Mouse (Mus musculus) heart, embryonic 13.5 days (tissue): Measurements from ENCODE around the gene Defb36. TPM values are rescaled to one million over a fixed set of nuclear protein-coding genes. Genes with fewer than 3 reads are reported as not detected.

Source experiments
- ATAC-seq: fragments of 200-750 bp; cut with Nextera tagmentation; 2 replicates; pipeline ENCODE4 v1.8.0; 2017; ENCODE audit warnings: moderate TSS enrichment; ENCODE audit not compliant: insufficient number of reproducible peaks, low FRiP score, low TSS enrichment; ENCODE audit errors: extremely low read depth
- H3K27ac ChIP-seq: fragments of 300-500 bp; sonication (generic); replicated peaks from 2 replicates; pipeline ENCODE4 v1.5.1; 2015; ENCODE audit warnings: moderate library complexity, mild to moderate bottlenecking, inconsistent platforms
- H3K27me3 ChIP-seq: fragments of 300-500 bp; sonication (generic); replicated peaks from 2 replicates; pipeline ENCODE4 v1.6.1; 2015; ENCODE audit warnings: mild to moderate bottlenecking, inconsistent platforms
- H3K36me3 ChIP-seq: fragments of 300-500 bp; sonication (generic); 2 replicates; pipeline ENCODE4 v1.6.1; 2015; ENCODE audit warnings: mild to moderate bottlenecking, inconsistent platforms
- H3K4me1 ChIP-seq: fragments of 300-500 bp; sonication (generic); 2 replicates; pipeline ENCODE4 v1.6.1; 2015; ENCODE audit warnings: inconsistent platforms
- H3K4me2 ChIP-seq: fragments of 300-500 bp; sonication (generic); 2 replicates; pipeline ENCODE4 v1.6.1; 2015; ENCODE audit warnings: inconsistent platforms, mild to moderate bottlenecking, moderate library complexity
- H3K4me3 ChIP-seq: fragments of 300-500 bp; sonication (generic); 2 replicates; pipeline ENCODE4 v1.5.1; 2015; ENCODE audit warnings: moderate library complexity, mild to moderate bottlenecking, inconsistent platforms
- H3K9ac ChIP-seq: fragments of 300-500 bp; sonication (generic); 2 replicates; pipeline ENCODE4 v1.6.1; 2015; ENCODE audit warnings: inconsistent platforms, mild to moderate bottlenecking, moderate library complexity
- H3K9me3 ChIP-seq: fragments of 300-500 bp; sonication (generic); 2 replicates; pipeline ENCODE4 v1.6.1; 2016; ENCODE audit warnings: inconsistent platforms
- WGBS: fragments of 180-500 bp; shearing (Covaris S2); methylation state at CpG from one replicate; pipeline ENCODE4 v1.1.7; 2015; ENCODE audit warnings: mixed read lengths; 5-methylcytosine and 5-hydroxymethylcytosine counted together
- polyA plus RNA-seq: library from polyadenylated mRNA; unstranded; fragments of >200 nt; fragmentation: Nextera tagmentation; extraction: Ambion mirVana; gene quantifications from 2 replicates; pipeline ENCODE4 v1.2.1, GENCODE M21; 2015

Defb36 gene
- polyA plus RNA-seq: not detected in 2 replicates

GRCm38 (mm10) chr2:152604057-152604456 is at the start of gene Defb36:
Gene Defb36, plus strand, starts transcription at chr2:152604327.
- ATAC-seq: no peak
- H3K27ac ChIP-seq: no peak within 1 kb of the TSS
- no peaks in the 10 kb centered on the region for H3K4me1 ChIP-seq
- WGBS: 77% methylated on average over 15 of the region's 15 CpGs
- no peak within 1 kb of the TSS for H3K4me2 ChIP-seq
- no peaks in the 10 kb centered on the region for H3K9me3 ChIP-seq
- no peaks in the 10 kb centered on the region for H3K36me3 ChIP-seq
- H3K4me3 ChIP-seq: no peak within 1 kb of the TSS
- H3K9ac ChIP-seq: no peak within 1 kb of the TSS
- no peaks in the 10 kb centered on the region for H3K27me3 ChIP-seq

DNA sequence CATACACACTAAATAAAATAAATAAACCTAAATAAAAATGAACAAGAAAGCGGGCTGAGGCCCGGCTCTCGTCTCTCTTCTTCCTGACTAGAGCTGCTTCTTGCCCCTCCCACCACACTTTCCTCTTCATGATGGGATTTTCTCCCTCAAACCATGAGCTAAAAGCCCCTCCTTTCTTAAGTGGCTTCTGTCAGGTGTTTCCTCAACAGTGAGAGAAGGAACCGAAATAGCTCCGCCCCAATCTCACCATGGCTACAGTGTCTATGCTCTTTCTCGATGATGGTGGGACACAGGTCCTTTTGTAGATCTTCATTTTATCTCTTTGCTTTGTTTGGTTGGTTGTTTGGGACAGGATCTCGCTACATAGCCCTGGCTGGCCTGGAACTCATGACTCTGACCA is 47.5 kb upstream of the Defb36 start:
- Histone ChIP-seq H3K36me3 (no peaks in the 10 kb centered on the region), H3K27ac (no peak overlapping the region), H3K4me2 (no peak overlapping the region), H3K4me3 (no peak overlapping the region), H3K9me3 (no peaks in the 10 kb centered on the region), H3K9ac (no peak overlapping the region), H3K27me3 (peaks cover 8% of the 10 kb centered on the region; the same call in 1 of the 2 replicates), H3K4me1 (0 out of 2 replicates have a peak, but pooled peaks cover 3% of the 10 kb centered on the region)
- WGBS: 81% methylated on average over 7 of the region's 7 CpGs
- ATAC-seq: no peak

DNA sequence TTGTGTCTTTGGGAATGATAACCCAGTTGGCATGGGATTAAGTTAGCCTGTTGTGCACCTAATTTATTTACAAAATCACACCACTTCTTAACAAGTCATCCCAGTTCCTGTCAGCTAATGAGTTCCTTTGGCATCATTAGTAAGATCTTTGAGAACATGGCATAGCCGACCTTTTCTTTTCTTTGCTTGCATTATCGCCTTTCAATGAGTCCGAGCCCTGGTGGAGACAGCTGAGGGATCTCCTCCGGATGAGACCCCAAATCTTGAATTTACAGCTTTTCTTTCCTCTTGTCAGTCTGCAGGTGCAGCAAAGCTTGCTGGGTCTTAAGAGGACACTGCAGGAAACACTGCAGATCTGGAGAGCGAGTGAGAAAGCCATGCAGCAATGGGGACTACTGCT is 35.1 kb upstream of the Defb36 start, which contains the start of gene Gm17416:
Gene Gm17416, plus strand, starts transcription at position 301 of the 400 bp plus-strand sequence.
- H3K9ac ChIP-seq: no peak within 1 kb of the TSS
- H3K27me3 ChIP-seq: peaks cover 2% of the 10 kb centered on the region; the same call in 1 of the 2 replicates
- no peaks in the 10 kb centered on the region for H3K9me3 ChIP-seq
- no peak within 1 kb of the TSS for H3K4me2 ChIP-seq
- 80% methylated on average over 5 of the region's 5 CpGs for WGBS
- no peak within 1 kb of the TSS for H3K27ac ChIP-seq
- no peak for ATAC-seq
- no peaks in the 10 kb centered on the region for H3K4me1 ChIP-seq
- no peaks in the 10 kb centered on the region for H3K36me3 ChIP-seq
- H3K4me3 ChIP-seq: no peak within 1 kb of the TSS

GRCm38 (mm10) chr2:152569881-152570280 is 34.2 kb upstream of the Defb36 start:
- no peaks in the 10 kb centered on the region for H3K4me1 ChIP-seq
- H3K9me3 ChIP-seq: no peaks in the 10 kb centered on the region
- H3K36me3 ChIP-seq: no peaks in the 10 kb centered on the region
- ATAC-seq: no peak
- no peak overlapping the region for H3K4me3 ChIP-seq
- H3K9ac ChIP-seq: no peak overlapping the region
- H3K27ac ChIP-seq: no peak overlapping the region
- H3K4me2 ChIP-seq: no peak overlapping the region
- WGBS: 70% methylated on average over 4 of the region's 4 CpGs
- H3K27me3 ChIP-seq: peaks cover 2% of the 10 kb centered on the region; the same call in 1 of the 2 replicates

DNA sequence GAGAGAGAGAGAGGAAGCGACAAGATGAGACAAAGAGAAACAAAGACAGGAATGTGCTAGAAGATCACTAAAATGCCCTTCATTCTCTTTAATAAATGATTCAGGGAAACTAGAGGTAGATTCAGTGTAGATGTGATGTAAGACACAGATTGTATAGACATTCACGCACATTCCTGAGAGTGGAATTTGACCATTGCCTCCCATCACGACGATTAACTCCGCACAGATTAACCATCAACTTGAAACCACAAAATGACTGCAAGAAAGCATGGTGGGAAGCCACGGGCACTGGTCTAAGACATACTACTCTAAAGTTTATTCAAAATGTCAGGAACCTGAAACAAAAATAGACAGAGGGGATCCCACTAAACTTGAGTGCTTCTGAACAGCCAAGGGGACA is 33.8 kb upstream of the Defb36 start:
- H3K27ac ChIP-seq: no peak overlapping the region
- no peak overlapping the region for H3K4me2 ChIP-seq
- ATAC-seq: no peak
- WGBS: 81% methylated on average over 6 of the region's 6 CpGs
- H3K9me3 ChIP-seq: no peaks in the 10 kb centered on the region
- H3K27me3 ChIP-seq: peaks cover 2% of the 10 kb centered on the region; the same call in 1 of the 2 replicates
- H3K9ac ChIP-seq: no peak overlapping the region
- H3K36me3 ChIP-seq: no peaks in the 10 kb centered on the region
- no peaks in the 10 kb centered on the region for H3K4me1 ChIP-seq
- no peak overlapping the region for H3K4me3 ChIP-seq

- H3K9ac ChIP-seq: no peak within 1 kb of the TSS
- no peak within 1 kb of the TSS for H3K4me2 ChIP-seq
- WGBS: 56% methylated on average over 11 of the region's 11 CpGs
- H3K4me1 ChIP-seq: no peaks in the 10 kb centered on the region
- ATAC-seq: no peak
- no peak within 1 kb of the TSS for H3K27ac ChIP-seq
- H3K4me3 ChIP-seq: no peak within 1 kb of the TSS
- no peaks in the 10 kb centered on the region for H3K9me3 ChIP-seq
- H3K27me3 ChIP-seq: peaks cover 2% of the 10 kb centered on the region; the same call in 1 of the 2 replicates
- H3K36me3 ChIP-seq: no peaks in the 10 kb centered on the region
Observed at GRCm38 (mm10) chr2:152572114-152572794, 31.9 kb upstream of the Defb36 start, which contains the start of gene Defb21. Gene Defb21, plus strand, starts transcription at chr2:152572744.

GRCm38 (mm10) chr2:152573484-152573883 is 30.6 kb upstream of the Defb36 start:
- Histone ChIP-seq H3K27ac (no peak overlapping the region), H3K4me1 (no peaks in the 10 kb centered on the region), H3K9ac (no peak overlapping the region), H3K9me3 (no peaks in the 10 kb centered on the region), H3K4me2 (no peak overlapping the region), H3K36me3 (no peaks in the 10 kb centered on the region), H3K4me3 (no peak overlapping the region), H3K27me3 (peaks cover 2% of the 10 kb centered on the region; the same call in 1 of the 2 replicates)
- WGBS: 78% methylated on average over 8 of the region's 8 CpGs
- ATAC-seq: no peak

- H3K9me3 ChIP-seq: no peaks in the 10 kb centered on the region
- H3K4me1 ChIP-seq: peaks cover 11% of the 10 kb centered on the region
- H3K27me3 ChIP-seq: no peaks in the 10 kb centered on the region
- H3K27ac ChIP-seq: no peak within 1 kb of the TSS
- H3K4me2 ChIP-seq: no peak within 1 kb of the TSS
- ATAC-seq: no peak
- WGBS: 45% methylated on average over 7 of the region's 7 CpGs
- no peak within 1 kb of the TSS for H3K4me3 ChIP-seq
- no peaks in the 10 kb centered on the region for H3K36me3 ChIP-seq
- H3K9ac ChIP-seq: no peak within 1 kb of the TSS
Observed at GRCm38 (mm10) chr2:152580107-152580506, 24.0 kb upstream of the Defb36 start, which contains the start of gene Defb19. Gene Defb19, minus strand, starts transcription at chr2:152580312.

GRCm38 (mm10) chr2:152580612-152581011 is 23.5 kb upstream of the Defb36 start:
- H3K4me2 ChIP-seq: no peak overlapping the region
- 47% methylated on average over 11 of the region's 11 CpGs for WGBS
- H3K9ac ChIP-seq: no peak overlapping the region
- H3K9me3 ChIP-seq: no peaks in the 10 kb centered on the region
- ATAC-seq: no peak
- no peak overlapping the region for H3K4me3 ChIP-seq
- peaks cover 11% of the 10 kb centered on the region for H3K4me1 ChIP-seq
- no peaks in the 10 kb centered on the region for H3K27me3 ChIP-seq
- no peaks in the 10 kb centered on the region for H3K36me3 ChIP-seq
- H3K27ac ChIP-seq: no peak overlapping the region

DNA sequence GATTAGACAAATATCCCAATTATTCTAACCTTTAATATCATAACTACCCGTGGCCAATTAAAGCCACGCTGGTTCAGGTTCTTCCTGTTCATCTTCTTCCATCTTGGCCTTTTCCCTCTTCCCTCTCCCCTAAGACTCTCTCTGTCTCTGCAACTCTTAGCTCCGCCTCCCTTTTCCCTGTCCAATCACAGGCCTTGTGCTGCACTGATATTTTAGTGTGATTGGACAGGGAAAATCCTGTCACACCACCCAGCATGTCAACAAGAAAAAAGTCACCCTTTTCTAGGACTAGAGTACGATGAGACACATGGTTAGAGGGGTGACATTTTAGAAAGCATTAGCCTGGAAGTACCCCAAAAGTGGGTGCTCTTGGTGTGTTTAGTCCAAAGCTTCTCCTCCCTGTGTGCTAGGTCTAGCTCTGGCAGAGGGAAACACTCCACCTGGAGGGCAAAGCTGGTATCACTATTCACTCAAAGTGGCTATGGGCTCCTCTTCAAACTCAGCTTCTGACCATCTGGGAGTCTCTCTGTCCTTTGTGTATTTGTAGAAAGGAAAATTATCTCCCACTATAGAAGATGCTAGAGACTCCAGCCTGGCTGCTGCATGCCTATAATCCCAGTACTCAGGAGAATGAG is 17.1 kb upstream of the Defb36 start:
- 79% methylated on average over 4 of the region's 4 CpGs for WGBS
- H3K27me3 ChIP-seq: no peaks in the 10 kb centered on the region
- no peak overlapping the region for H3K4me2 ChIP-seq
- ATAC-seq: no peak
- H3K36me3 ChIP-seq: no peaks in the 10 kb centered on the region
- no peaks in the 10 kb centered on the region for H3K9me3 ChIP-seq
- no peak overlapping the region for H3K27ac ChIP-seq
- H3K4me1 ChIP-seq: peaks cover 13% of the 10 kb centered on the region
- no peak overlapping the region for H3K4me3 ChIP-seq
- H3K9ac ChIP-seq: no peak overlapping the region

- 32% methylated on average over 2 of the region's 2 CpGs for WGBS
- H3K9ac ChIP-seq: no peak overlapping the region
- H3K4me2 ChIP-seq: no peak overlapping the region
- H3K4me1 ChIP-seq: peaks cover 13% of the 10 kb centered on the region
- no peak overlapping the region for H3K27ac ChIP-seq
- ATAC-seq: no peak
- H3K36me3 ChIP-seq: no peaks in the 10 kb centered on the region
- no peaks in the 10 kb centered on the region for H3K9me3 ChIP-seq
- no peaks in the 10 kb centered on the region for H3K27me3 ChIP-seq
- no peak overlapping the region for H3K4me3 ChIP-seq
Observed at GRCm38 (mm10) chr2:152588450-152588849, 15.7 kb upstream of the Defb36 start.
